Mouse (Mus musculus): ENCODE measurements at regions not wholly inside any gene's neighbourhood (a gene's known extent, or its start where the extent isn't known, plus 50 kb on each side); places are given as distances from the start of the nearest gene placed in this dataset.

- no peaks in the 10 kb centered on the region for H3K27me3 ChIP-seq (ENCODE audit: control insufficient read depth in 1 of 2, insufficient read depth in 2 of 2, low read length in 2 of 2)
- H3K9me3 ChIP-seq (replicated peaks; ENCODE audit: insufficient read depth, low read length) = no peaks in the 10 kb centered on the region
- H3K4me3 ChIP-seq (ENCODE audit: control insufficient read depth in 1 of 2, insufficient read depth in 1 of 2, low read depth in 2 of 2, low read length in 2 of 2) = no peak overlapping the region
- no peak overlapping the region for H3K27ac ChIP-seq (ENCODE audit: control insufficient read depth, low read depth, low read length)
- H3K36me3 ChIP-seq (ENCODE audit: control insufficient read depth in 1 of 2, insufficient read depth in 2 of 2, low read length in 2 of 2) = no peaks in the 10 kb centered on the region
- H3K9ac ChIP-seq (ENCODE audit: control insufficient read depth, low read depth, low read length, poor library complexity, severe bottlenecking) = no peak overlapping the region
- TF ChIP-seq TAL1 (IDR thresholded peaks at IDR 0.05; ENCODE audit: low read length) (no peak), POLR2A (IDR thresholded peaks at IDR 0.05; ENCODE audit: control insufficient read depth in 1 of 2, insufficient read depth in 1 of 2, low read depth in 1 of 2, low read length in 2 of 2, poor library complexity in 1 of 2) (no peak), MAX (IDR thresholded peaks at IDR 0.05; ENCODE audit: low read length) (no peak), RCOR1 (IDR thresholded peaks at IDR 0.05; ENCODE audit: low read depth, low read length) (no peak)
- no peak for DNase-seq (ENCODE audit: low read depth, low spot score)
- H3K79me2 ChIP-seq (ENCODE audit: control insufficient read depth, insufficient read depth, low read length, poor library complexity) = no peaks in the 10 kb centered on the region
- H3K4me1 ChIP-seq (ENCODE audit: control insufficient read depth in 1 of 2, insufficient read depth in 2 of 2, low read length in 2 of 2) = no peaks in the 10 kb centered on the region
Observed at GRCm38 (mm10) chr8:34505829-34506555, 394.5 kb upstream of the Gm10131 start.

- Histone ChIP-seq H3K4me3 (ENCODE audit: control insufficient read depth in 1 of 2, insufficient read depth in 1 of 2, low read depth in 2 of 2, low read length in 2 of 2) (no peak overlapping the region), H3K4me1 (ENCODE audit: control insufficient read depth in 1 of 2, insufficient read depth in 2 of 2, low read length in 2 of 2) (no peaks in the 10 kb centered on the region), H3K79me2 (ENCODE audit: control insufficient read depth, insufficient read depth, low read length, poor library complexity) (no peaks in the 10 kb centered on the region), H3K27me3 (ENCODE audit: control insufficient read depth in 1 of 2, insufficient read depth in 2 of 2, low read length in 2 of 2) (no peaks in the 10 kb centered on the region), H3K9me3 (replicated peaks; ENCODE audit: insufficient read depth, low read length) (no peaks in the 10 kb centered on the region), H3K36me3 (ENCODE audit: control insufficient read depth in 1 of 2, insufficient read depth in 2 of 2, low read length in 2 of 2) (no peaks in the 10 kb centered on the region), H3K27ac (ENCODE audit: control insufficient read depth, low read depth, low read length) (no peak overlapping the region), H3K9ac (ENCODE audit: control insufficient read depth, low read depth, low read length, poor library complexity, severe bottlenecking) (no peak overlapping the region)
- DNase-seq (ENCODE audit: low read depth, low spot score) = no peak
- no peak for TF ChIP-seq HCFC1 (IDR thresholded peaks at IDR 0.05; ENCODE audit: low read depth, low read length)
- TF ChIP-seq E2F4 (IDR thresholded peaks at IDR 0.05; ENCODE audit: borderline replicate concordance, low read depth, low read length) = no peak
- no peak for TF ChIP-seq GABPA (IDR thresholded peaks at IDR 0.05; ENCODE audit: low read depth, low read length)
- no peak for TF ChIP-seq ZC3H11A (IDR thresholded peaks at IDR 0.05; ENCODE audit: low read depth, low read length)
- no peak for TF ChIP-seq POLR2AphosphoS2 (IDR thresholded peaks at IDR 0.05; ENCODE audit: low read length)
- no peak for TF ChIP-seq USF2 (IDR thresholded peaks at IDR 0.05; ENCODE audit: borderline replicate concordance in 1 of 2, insufficient read depth in 1 of 2, low read depth in 1 of 2, low read length in 2 of 2)
- TF ChIP-seq USF1 (IDR thresholded peaks at IDR 0.05; ENCODE audit: low read depth, low read length) = no peak
- no peak for TF ChIP-seq SMC3 (IDR thresholded peaks at IDR 0.05; ENCODE audit: low read depth, low read length)
- TF ChIP-seq ETS1 (IDR thresholded peaks at IDR 0.05; ENCODE audit: low read depth, low read length) = no peak
- no peak for TF ChIP-seq POLR2A (IDR thresholded peaks at IDR 0.05; ENCODE audit: control insufficient read depth in 1 of 2, insufficient read depth in 1 of 2, low read depth in 1 of 2, low read length in 2 of 2, poor library complexity in 1 of 2)
- TF ChIP-seq GATA1 (IDR thresholded peaks at IDR 0.05; ENCODE audit: low read depth, low read length) = no peak
- no peak for TF ChIP-seq UBTF (IDR thresholded peaks at IDR 0.05; ENCODE audit: borderline replicate concordance, insufficient read depth, low read depth, low read length)
- no peak for TF ChIP-seq MAX (IDR thresholded peaks at IDR 0.05; ENCODE audit: low read length)
- no peak for TF ChIP-seq CTCF (IDR thresholded peaks at IDR 0.05 in 2 of 3, conservative IDR thresholded peaks at IDR 0.05 in 1 of 3; ENCODE audit: control insufficient read depth in 1 of 3, insufficient read depth in 1 of 3, low read depth in 2 of 3, low read length in 3 of 3, poor library complexity in 1 of 3, severe bottlenecking in 1 of 3)
- TF ChIP-seq ZMIZ1 (IDR thresholded peaks at IDR 0.05; ENCODE audit: low read depth, low read length) = no peak
- no peak for TF ChIP-seq RCOR1 (IDR thresholded peaks at IDR 0.05; ENCODE audit: low read depth, low read length)
- no peak for TF ChIP-seq NRF1 (IDR thresholded peaks at IDR 0.05; ENCODE audit: insufficient read depth, low read depth, low read length, poor library complexity, severe bottlenecking)
- TF ChIP-seq KAT2A (conservative IDR thresholded peaks at IDR 0.05; ENCODE audit: low read depth, low read length) = no peak
- TF ChIP-seq NELFE (IDR thresholded peaks at IDR 0.05; ENCODE audit: low read depth, low read length) = no peak
- no peak for TF ChIP-seq MYB (IDR thresholded peaks at IDR 0.05; ENCODE audit: low read depth, low read length)
Observed at GRCm38 (mm10) chr8:34505102-34505501, 393.6 kb upstream of the Gm10131 start.

Measured in MEL (cell line).